7 mouse cellular contexts compared by ENCODE assay signal in genomic region chr9:49797821-49798571, GRCm38 (mm10). TPM values are rescaled to one million over a fixed set of nuclear protein-coding genes. Genes with fewer than 3 reads are reported as not detected.
DNase-seq lines count a peak whose midpoint lies in the region; ATAC-seq and TF ChIP-seq lines count a peak whose summit lies in the region.

No protein-coding gene starts in this region.

- H3K4me3 ChIP-seq in intestine, postnatal 0 days (ENCODE audit: low read depth, low read length) = peak overlapping the region; percentile 58
- H3K4me3 ChIP-seq in limb, embryonic 12.5 days (replicated peaks) = peak overlapping the region; percentile 79
- H3K4me3 ChIP-seq in midbrain, embryonic 14.5 days (replicated peaks; ENCODE audit: low read depth, low read length) = peak overlapping the region; percentile 94
- peak overlapping the region; percentile 62 for H3K4me3 ChIP-seq in stomach, postnatal 0 days (ENCODE audit: low read depth, low read length)

- no peaks in the 10 kb centered on the region for H3K4me1 ChIP-seq in intestine, postnatal 0 days (replicated peaks; ENCODE audit: control insufficient read depth, insufficient read depth, low read length)
- peaks cover 11% of the 10 kb centered on the region for H3K4me1 ChIP-seq in limb, embryonic 12.5 days (replicated peaks)
- peaks cover 36% of the 10 kb centered on the region for H3K4me1 ChIP-seq in midbrain, embryonic 14.5 days (ENCODE audit: control insufficient read depth, insufficient read depth, low read length)
- H3K4me1 ChIP-seq in stomach, postnatal 0 days (replicated peaks; ENCODE audit: control insufficient read depth, insufficient read depth) = no peaks in the 10 kb centered on the region

- peaks cover 23% of the 10 kb centered on the region for H3K27me3 ChIP-seq in intestine, postnatal 0 days (replicated peaks; ENCODE audit: control insufficient read depth, insufficient read depth, low read length)
- H3K27me3 ChIP-seq in limb, embryonic 12.5 days = peaks cover 17% of the 10 kb centered on the region
- H3K27me3 ChIP-seq in midbrain, embryonic 14.5 days (ENCODE audit: control insufficient read depth, insufficient read depth, low read length) = no peaks in the 10 kb centered on the region
- no peaks in the 10 kb centered on the region for H3K27me3 ChIP-seq in stomach, postnatal 0 days (ENCODE audit: control insufficient read depth, insufficient read depth, low read length)

- peak; percentile 21 to 37 for DNase-seq in adrenal gland, postnatal 4 days (ENCODE audit: low spot score in 2 of 2)
- peak; percentile 37 for DNase-seq in embryo, embryonic 11.5 days (ENCODE audit: low read depth, low spot score)
- peak; percentile 89 for DNase-seq in midbrain, embryonic 14.5 days
- peak; percentile 58 for DNase-seq in stomach, postnatal 0 days (ENCODE audit: low spot score)

- no peaks in the 10 kb centered on the region for H3K9me3 ChIP-seq in intestine, postnatal 0 days (ENCODE audit: control insufficient read depth)
- H3K9me3 ChIP-seq in limb, embryonic 12.5 days = no peaks in the 10 kb centered on the region
- no peaks in the 10 kb centered on the region for H3K9me3 ChIP-seq in midbrain, embryonic 14.5 days (ENCODE audit: control insufficient read depth, low read length)
- no peaks in the 10 kb centered on the region for H3K9me3 ChIP-seq in stomach, postnatal 0 days (ENCODE audit: control insufficient read depth, low read length)

- WGBS in intestine, postnatal 0 days = under 1% methylated on average over 58 of the region's 58 CpGs
- WGBS in limb, embryonic 12.5 days = under 1% methylated on average over 58 of the region's 58 CpGs
- WGBS in midbrain, embryonic 14.5 days = under 1% methylated on average over 58 of the region's 58 CpGs
- under 1% methylated on average over 58 of the region's 58 CpGs for WGBS in stomach, postnatal 0 days

- TF ChIP-seq EP300 in stomach, postnatal 0 days (optimal IDR thresholded peaks at IDR 0.05) = no peak

- ATAC-seq in granulocyte monocyte progenitor cell, adult 5-6 weeks (replicated peaks; ENCODE audit: poor library complexity, severe bottlenecking) = peak; percentile 76
- peak; percentile 36; the same call in 1 of the 2 replicates for ATAC-seq in intestine, postnatal 0 days
- ATAC-seq in limb, embryonic 12.5 days (ENCODE audit: insufficient number of reproducible peaks, insufficient read depth, low FRiP score, low TSS enrichment, low read depth) = peak; percentile 71
- ATAC-seq in midbrain, embryonic 14.5 days (ENCODE audit: low FRiP score, low TSS enrichment) = peak; percentile 77
- ATAC-seq in stomach, postnatal 0 days (ENCODE audit: low FRiP score, low TSS enrichment) = peak; percentile 62

- H3K9ac ChIP-seq in intestine, postnatal 0 days (ENCODE audit: low read depth, low read length) = peak overlapping the region; percentile 57
- H3K9ac ChIP-seq in limb, embryonic 12.5 days (replicated peaks) = peak overlapping the region; percentile 76
- peak overlapping the region; percentile 98 for H3K9ac ChIP-seq in midbrain, embryonic 14.5 days (replicated peaks; ENCODE audit: low read length)
- peak overlapping the region; percentile 69 for H3K9ac ChIP-seq in stomach, postnatal 0 days (ENCODE audit: low read length)

- peak overlapping the region; percentile 1 for H3K27ac ChIP-seq in intestine, postnatal 0 days (ENCODE audit: low read depth, low read length)
- 0 out of 2 replicates have a peak overlapping the region, but pooled peaks have one; percentile 56 for H3K27ac ChIP-seq in limb, embryonic 12.5 days
- peak overlapping the region; percentile 98 for H3K27ac ChIP-seq in midbrain, embryonic 14.5 days (replicated peaks; ENCODE audit: low read depth, low read length)
- peak overlapping the region; percentile 83 for H3K27ac ChIP-seq in stomach, postnatal 0 days (replicated peaks)

- peak overlapping the region; percentile 69 for H3K4me2 ChIP-seq in intestine, postnatal 0 days (replicated peaks; ENCODE audit: low read depth)
- H3K4me2 ChIP-seq in limb, embryonic 12.5 days = peak overlapping the region; percentile 95
- H3K4me2 ChIP-seq in midbrain, embryonic 14.5 days (ENCODE audit: low read length) = peak overlapping the region; percentile 69
- peak overlapping the region; percentile 73 for H3K4me2 ChIP-seq in stomach, postnatal 0 days (replicated peaks; ENCODE audit: low read depth)

- no peaks in the 10 kb centered on the region for H3K36me3 ChIP-seq in intestine, postnatal 0 days (ENCODE audit: control insufficient read depth, insufficient read depth)
- H3K36me3 ChIP-seq in limb, embryonic 12.5 days = no peaks in the 10 kb centered on the region
- no peaks in the 10 kb centered on the region for H3K36me3 ChIP-seq in midbrain, embryonic 14.5 days (ENCODE audit: control insufficient read depth, insufficient read depth, low read length)
- H3K36me3 ChIP-seq in stomach, postnatal 0 days (ENCODE audit: control insufficient read depth, insufficient read depth, low read length) = no peaks in the 10 kb centered on the region

- TF ChIP-seq CTCF in intestine, postnatal 0 days (IDR thresholded peaks at IDR 0.05; ENCODE audit: low read depth) = 0 out of 2 replicates have a peak, but pooled peaks have one; percentile 7
- TF ChIP-seq CTCF in stomach, postnatal 0 days (IDR thresholded peaks at IDR 0.05; ENCODE audit: low read depth) = no peak

RNA-seq across cellular contexts. Expression of gene Ncam1, which starts 0.7 kb away (rescaled TPM):
- total RNA-seq in adrenal gland, postnatal 4 days (2021) = 100 to 1,000 TPM; 107 to 130 TPM
- 4.7 and 12.8 TPM in 2 replicates for total RNA-seq in granulocyte monocyte progenitor cell, adult 5-6 weeks (2014; fragmentation: Nextera tagmentation)
- 14.4 and 15.8 TPM in 2 replicates for total RNA-seq in granulocyte monocyte progenitor cell, adult 5-6 weeks (2017)
- 23.2 and 23.7 TPM in 2 replicates for polyA plus RNA-seq in intestine, postnatal 0 days (2015; fragmentation: Nextera tagmentation; extraction: Ambion mirVana)
- polyA plus RNA-seq in limb, embryonic 12.5 days (2016; fragmentation: Nextera tagmentation; extraction: Ambion mirVana) = 48.7 and 59.2 TPM in 2 replicates
- polyA plus RNA-seq in midbrain, embryonic 14.5 days (2014; fragmentation: Nextera tagmentation; extraction: Ambion mirVana) = 389 and 477 TPM in 2 replicates
- polyA plus RNA-seq in stomach, postnatal 0 days (2015; fragmentation: Nextera tagmentation; extraction: Ambion mirVana) = 32.9 and 34.0 TPM in 2 replicates

Comparison
In these comparisons a context has a peak if more than half of its experiments do, and no peak if none do; other contexts are left out.
1. Peak in every context shown above with its lines: DNase-seq, ATAC-seq, H3K4me3 ChIP-seq and H3K27ac ChIP-seq.
2. DNase-seq: peak in every context shown above with its lines; median percentile 89 in midbrain, embryonic 14.5 days; 58 in stomach, postnatal 0 days; 37 in embryo, embryonic 11.5 days; 29 in adrenal gland, postnatal 4 days.
3. H3K27ac ChIP-seq: peak in every context shown above with its lines; median percentile 98 in midbrain, embryonic 14.5 days; 83 in stomach, postnatal 0 days; 56 in limb, embryonic 12.5 days; 1 in intestine, postnatal 0 days.